Mouse (Mus musculus): ENCODE results near the gene Ubox5.

Gene Ubox5

GRCm38 (mm10) chr2:130576564-130576963 is 53.3 kb downstream of the Ubox5 start:
- DNase-seq: peak; percentile 50 to 52

DNA sequence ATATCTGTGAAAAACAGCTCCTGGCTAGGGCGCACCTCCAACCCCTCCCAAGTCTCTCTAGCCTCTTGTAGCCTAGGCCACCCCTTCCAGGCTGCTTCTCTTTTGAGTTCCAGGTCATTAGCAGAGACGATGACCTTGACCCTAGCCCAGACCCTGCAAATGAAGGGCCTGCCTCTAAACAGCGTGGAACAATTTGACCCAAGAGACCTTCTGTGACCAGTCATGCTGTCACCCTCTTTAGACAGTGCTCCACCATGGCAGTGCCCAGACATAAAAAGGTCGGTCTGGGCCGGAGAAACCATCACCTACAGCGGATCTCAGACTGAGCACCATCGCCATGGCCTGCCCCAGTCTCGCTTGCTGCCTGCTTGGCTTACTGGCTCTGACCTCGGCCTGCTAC is 54.0 kb downstream of the Ubox5 start, which contains the start of gene Oxt:
TSS of gene Oxt (plus strand) at position 301 of the 400 bp plus-strand sequence.
- DNase-seq: no peak

DNA sequence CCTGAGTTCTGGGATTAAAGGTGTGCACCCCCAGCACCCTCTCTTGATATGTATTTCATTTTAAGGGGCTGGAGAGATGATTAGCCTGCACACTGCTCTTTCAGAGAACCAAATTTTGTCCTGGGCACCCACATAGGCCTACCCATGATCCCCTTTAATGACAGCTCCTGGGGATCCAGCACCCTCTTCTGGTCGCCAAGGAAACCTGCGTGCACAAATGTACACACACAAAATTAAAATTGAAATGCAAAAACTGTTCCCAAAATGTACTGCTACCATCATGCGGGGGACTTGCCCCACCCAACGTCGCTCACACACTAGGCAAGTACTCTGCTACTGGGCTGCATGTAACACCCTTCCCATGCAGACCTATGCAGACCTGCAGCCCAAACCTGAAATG is 54.9 kb downstream of the Ubox5 start:
- no peak for DNase-seq

- DNase-seq: no peak
These were observed 59.9 kb downstream of the Ubox5 start for GRCm38 (mm10) chr2:130569926-130570325.

DNA sequence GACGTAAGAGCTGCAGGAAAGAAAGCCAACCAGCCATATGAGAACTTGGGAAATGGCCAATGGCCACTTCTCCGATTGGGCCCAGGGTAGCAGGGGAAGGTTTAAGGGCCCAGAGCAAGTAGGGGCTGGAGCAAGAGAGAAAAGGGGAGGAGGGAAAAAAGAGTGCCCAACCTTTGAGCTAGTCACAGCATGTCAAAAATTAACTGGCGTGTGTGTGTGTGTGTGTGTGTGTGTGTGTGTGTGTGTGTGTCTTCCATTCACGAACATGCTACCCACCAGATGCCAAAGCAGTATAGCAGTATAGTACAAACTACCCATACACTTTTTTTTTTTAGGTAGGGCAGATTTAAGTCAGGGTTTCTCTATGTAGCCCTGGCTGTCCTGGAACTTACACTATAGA is 60.9 kb downstream of the Ubox5 start:
- DNase-seq: no peak

DNA sequence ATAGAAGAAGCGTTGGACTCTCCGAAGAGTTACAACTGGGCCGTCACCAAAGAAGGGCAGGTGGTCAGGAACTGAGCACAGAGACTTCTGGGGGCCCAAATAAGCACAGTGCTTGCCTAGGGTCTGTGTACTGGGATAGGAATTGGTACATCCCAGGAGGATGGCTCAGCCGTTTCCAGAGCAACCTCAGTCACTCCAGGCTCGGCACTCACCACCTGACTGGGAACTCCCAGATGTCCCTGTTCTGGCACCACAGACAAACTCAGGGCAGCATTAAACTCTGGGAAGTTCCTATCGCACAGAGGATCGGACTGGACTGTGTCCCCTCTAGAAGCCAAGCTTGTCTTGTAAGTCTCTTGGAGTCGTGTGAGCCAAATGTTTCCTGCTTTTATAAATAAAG is 64.9 kb downstream of the Ubox5 start:
- DNase-seq: no peak

GRCm38 (mm10) chr2:130564063-130564462 is 65.8 kb downstream of the Ubox5 start:
- no peak for DNase-seq

GRCm38 (mm10) chr2:130563212-130564055 is 66.4 kb downstream of the Ubox5 start, which contains the start of gene Mrps26:
TSS of gene Mrps26 (plus strand) at chr2:130563742.
- peak; percentile 93 to 97 for DNase-seq

- no peak for DNase-seq
These were observed 71.8 kb downstream of the Ubox5 start for GRCm38 (mm10) chr2:130558015-130558414.

GRCm38 (mm10) chr2:130557462-130557861 is 72.4 kb downstream of the Ubox5 start:
- no peak for DNase-seq

- no peak for DNase-seq
These were observed 73.5 kb downstream of the Ubox5 start for GRCm38 (mm10) chr2:130556292-130556691.

DNA sequence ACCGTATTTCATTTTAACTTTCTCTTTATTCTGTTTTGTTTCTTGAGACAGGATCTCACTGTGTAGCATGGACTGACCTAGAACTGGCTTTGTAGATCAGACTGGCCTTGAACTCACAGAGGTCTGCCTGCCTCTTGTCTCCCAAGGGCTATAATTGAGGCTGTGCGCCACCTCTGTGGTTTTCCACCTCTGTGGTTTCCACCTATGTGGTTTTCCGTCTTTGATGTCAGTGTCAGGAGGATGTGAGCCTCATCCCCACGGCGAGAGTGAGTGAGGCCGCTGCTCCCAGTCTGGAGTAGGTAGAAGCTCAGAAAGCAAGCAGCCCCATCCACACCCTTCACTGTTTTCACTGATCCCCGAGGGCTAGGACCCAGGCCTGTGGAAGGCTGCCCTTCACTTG is 75.0 kb downstream of the Ubox5 start:
- DNase-seq: no peak

DNA sequence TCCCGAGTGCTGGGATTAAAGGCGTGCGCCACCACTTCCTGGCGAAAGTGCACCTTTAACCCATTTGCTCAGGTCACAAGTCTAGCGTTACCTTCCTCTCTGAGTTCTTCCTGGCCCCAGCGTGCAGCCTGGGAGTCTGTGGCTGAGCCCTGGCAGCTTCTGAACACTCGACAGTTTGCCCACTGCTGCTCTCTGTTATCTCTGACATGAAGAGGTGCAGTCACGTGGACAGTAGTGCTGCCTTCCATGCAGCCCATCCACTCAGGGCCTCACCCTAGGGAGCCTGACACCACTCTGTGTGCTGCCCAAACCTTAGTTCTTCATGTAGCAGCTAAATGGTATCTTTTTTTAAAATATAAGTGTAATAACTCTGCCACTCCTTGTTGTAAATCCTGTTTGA is 82.9 kb downstream of the Ubox5 start:
- DNase-seq: no peak

DNA sequence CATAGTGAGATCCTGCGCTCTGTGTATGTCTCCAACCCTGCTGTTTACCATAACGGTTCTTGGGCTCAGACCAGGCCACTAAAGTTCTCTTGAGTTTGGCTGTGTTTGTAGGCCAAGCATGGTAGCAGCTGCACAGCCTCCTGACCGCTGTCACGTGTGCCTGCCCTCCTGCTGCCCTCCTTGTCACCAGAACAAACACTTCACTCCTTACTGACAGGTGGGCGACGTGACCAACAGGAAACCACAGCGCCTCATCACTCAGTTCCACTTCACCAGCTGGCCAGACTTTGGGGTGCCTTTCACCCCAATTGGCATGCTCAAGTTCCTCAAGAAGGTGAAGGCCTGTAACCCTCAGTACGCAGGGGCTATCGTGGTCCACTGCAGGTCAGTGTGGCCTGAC is 89.6 kb downstream of the Ubox5 start:
- DNase-seq: no peak
